Mouse (Mus musculus) spleen, postnatal 36 days (tissue): ENCODE measurements at regions not wholly inside any gene's neighbourhood (a gene's known extent, or its start where the extent isn't known, plus 50 kb on each side); places are given as distances from the start of the nearest gene placed in this dataset.

ENCODE experiments used
- DNase-seq, 2 experiments: peaks; one replicate each; pipeline ENCODE4 v3.0.0; 2022; ENCODE audit warnings: low spot score in 2 of 2, mixed read lengths in 1 of 2

GRCm38 (mm10) chr16:18683556-18683955 is 53.8 kb upstream of the Sept5 start:
- DNase-seq, result no peak

- DNase-seq, result no peak
These were observed 56.4 kb upstream of the Sept5 start for GRCm38 (mm10) chr16:18686044-18686761.

- peak; percentile 43 to 44 for DNase-seq
These were observed 57.2 kb upstream of the Sept5 start for GRCm38 (mm10) chr16:18686916-18687315.

- DNase-seq, result peak in 1 of 2 experiments; percentile 11
These were observed 57.6 kb upstream of the Sept5 start for GRCm38 (mm10) chr16:18687367-18687766.

GRCm38 (mm10) chr16:18695596-18695995 is 65.8 kb upstream of the Sept5 start:
- no peak for DNase-seq

GRCm38 (mm10) chr16:18696074-18696819 is 66.5 kb upstream of the Sept5 start:
- peak; percentile 38 to 42 for DNase-seq

- DNase-seq, result no peak
These were observed 67.0 kb upstream of the Sept5 start for GRCm38 (mm10) chr16:18696820-18697168.

GRCm38 (mm10) chr16:18704126-18704525 is 72.5 kb upstream of the Cldn5 start:
- DNase-seq, result no peak

- DNase-seq, result peak in 1 of 2 experiments; percentile 7
These were observed 71.5 kb upstream of the Cldn5 start for GRCm38 (mm10) chr16:18705028-18705648.

GRCm38 (mm10) chr16:18711637-18712125 is 65.0 kb upstream of the Cldn5 start:
- DNase-seq, result no peak

GRCm38 (mm10) chr16:18713017-18713416 is 63.6 kb upstream of the Cldn5 start:
- DNase-seq, result no peak

GRCm38 (mm10) chr16:18715381-18715780 is 61.3 kb upstream of the Cldn5 start:
- no peak for DNase-seq

GRCm38 (mm10) chr16:18718040-18718439 is 58.6 kb upstream of the Cldn5 start:
- DNase-seq, result no peak

- no peak for DNase-seq
These were observed 56.0 kb upstream of the Cldn5 start for GRCm38 (mm10) chr16:18720433-18721233.

GRCm38 (mm10) chr16:18723186-18723843 is 53.3 kb upstream of the Cldn5 start:
- no peak for DNase-seq

- DNase-seq, result no peak
These were observed 52.8 kb upstream of the Cldn5 start for GRCm38 (mm10) chr16:18723874-18724273.

GRCm38 (mm10) chr16:18724706-18725105 is 51.9 kb upstream of the Cldn5 start:
- DNase-seq, result no peak
